Mouse (Mus musculus): Measurements from ENCODE around the gene Tuba3a.

- TF ChIP-seq CTCF (IDR thresholded peaks at IDR 0.05; ENCODE audit: borderline replicate concordance, extremely low read depth, insufficient read depth, insufficient read length) (no peak), POLR2A (IDR thresholded peaks at IDR 0.05; ENCODE audit: borderline replicate concordance, extremely low read depth, insufficient read depth, insufficient read length, poor library complexity, severe bottlenecking) (no peak)
Observed at GRCm38 (mm10) chr6:125325337-125325736, 39.5 kb upstream of the Tuba3a start.
